Mouse (Mus musculus) T-helper 1 cell (primary cell): Measurements from ENCODE around the gene Lrig2.

ENCODE experiments used
- in situ Hi-C: fragments of 300-600 bp; cut with MboI, MseI; formaldehyde crosslinking; loops from one replicate; pipeline ENCODE4 v1.15.1; 2025; ENCODE audit warnings: high pct_unique_total_duplicates

Lrig2 gene

GRCm38 (mm10) chr3:104511538-104512423, at the start of gene Lrig2:
Gene Lrig2, minus strand, starts transcription at chr3:104511918.
- in situ Hi-C loops = loop anchor here (5.0 kb wide), 1 partner anchor 171 kb away; no protein-coding TSS in a partner anchor

GRCm38 (mm10) chr3:104556624-104557023, 44.9 kb upstream of the Lrig2 start:
- in situ Hi-C loops = no loop called here

- in situ Hi-C loops = no loop called here
These were observed 38.9 kb upstream of the Lrig2 start for GRCm38 (mm10) chr3:104550594-104550993.

- in situ Hi-C loops = no loop called here
These were observed 36.8 kb upstream of the Lrig2 start for GRCm38 (mm10) chr3:104548367-104549087.

DNA sequence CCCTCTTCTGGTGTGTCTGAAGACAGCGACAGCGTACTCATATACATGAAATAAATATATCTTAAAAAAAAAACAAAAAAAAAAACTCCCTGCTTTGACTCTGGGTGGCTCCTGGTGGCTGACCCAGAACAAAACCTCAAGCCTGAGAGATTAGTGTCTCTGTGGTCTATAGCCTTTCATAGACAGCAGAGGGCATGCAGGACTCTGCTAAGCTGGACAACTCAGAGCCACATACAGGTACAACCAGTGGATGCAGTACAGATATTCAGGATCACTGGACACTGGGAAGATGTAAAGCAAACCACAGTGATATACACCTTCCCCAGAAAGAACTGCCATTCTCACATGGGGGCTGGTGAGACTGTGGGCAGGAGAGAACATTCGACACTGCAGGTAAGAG, 32.1 kb upstream of the Lrig2 start:
- in situ Hi-C loops = no loop called here

DNA sequence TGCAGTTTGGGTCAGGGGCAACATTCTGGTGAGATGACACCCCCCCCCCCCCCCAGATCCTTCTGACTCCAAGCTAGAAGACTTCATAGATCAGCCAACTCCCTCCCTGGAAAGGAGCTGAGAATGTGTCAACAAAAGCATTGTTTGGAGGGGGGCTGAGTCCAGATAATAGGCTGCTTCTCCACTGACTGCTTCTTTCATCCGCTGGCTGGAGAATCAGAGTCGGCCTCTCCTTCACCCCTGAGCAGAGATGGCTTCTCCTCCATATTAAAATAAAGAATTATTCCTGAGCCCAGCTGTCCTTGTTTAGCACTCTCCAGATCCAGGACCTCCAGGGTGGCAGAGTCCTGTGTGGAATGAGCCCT, 30.3 kb upstream of the Lrig2 start:
- in situ Hi-C loops = no loop called here

- in situ Hi-C loops = no loop called here
These were observed 29.7 kb upstream of the Lrig2 start for GRCm38 (mm10) chr3:104541139-104542064.

DNA sequence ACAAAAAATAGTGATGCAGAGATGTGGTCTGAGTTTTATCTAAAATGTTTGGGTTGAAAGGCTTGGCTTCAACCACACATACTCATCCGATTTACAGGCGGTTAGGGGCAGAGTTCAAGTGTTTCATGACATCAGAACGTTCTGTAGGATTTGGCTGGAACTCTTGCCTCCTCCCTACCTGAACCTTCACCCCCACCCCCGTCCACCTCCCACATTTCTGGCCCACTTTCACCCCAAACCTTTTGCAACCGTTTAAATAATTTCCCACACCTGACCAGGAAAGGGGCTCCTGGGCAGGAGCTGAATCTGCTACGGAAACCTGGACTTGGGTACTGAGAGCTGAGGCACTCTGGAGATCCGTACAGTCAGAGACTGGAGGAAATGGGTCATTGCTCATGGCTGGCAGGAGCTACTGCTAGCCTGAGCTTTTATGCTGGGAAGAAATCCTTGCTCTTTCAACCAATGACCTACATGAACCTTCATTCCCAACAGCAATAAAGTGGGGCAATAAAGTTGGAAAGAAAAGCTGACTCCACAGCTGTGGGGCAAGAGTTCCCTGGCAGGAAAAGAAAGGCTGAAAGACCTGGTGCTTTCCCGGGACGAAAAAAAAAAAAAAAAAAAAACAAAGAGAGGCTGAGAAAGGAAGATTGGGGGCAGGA, 28.9 kb upstream of the Lrig2 start:
- in situ Hi-C loops = no loop called here

DNA sequence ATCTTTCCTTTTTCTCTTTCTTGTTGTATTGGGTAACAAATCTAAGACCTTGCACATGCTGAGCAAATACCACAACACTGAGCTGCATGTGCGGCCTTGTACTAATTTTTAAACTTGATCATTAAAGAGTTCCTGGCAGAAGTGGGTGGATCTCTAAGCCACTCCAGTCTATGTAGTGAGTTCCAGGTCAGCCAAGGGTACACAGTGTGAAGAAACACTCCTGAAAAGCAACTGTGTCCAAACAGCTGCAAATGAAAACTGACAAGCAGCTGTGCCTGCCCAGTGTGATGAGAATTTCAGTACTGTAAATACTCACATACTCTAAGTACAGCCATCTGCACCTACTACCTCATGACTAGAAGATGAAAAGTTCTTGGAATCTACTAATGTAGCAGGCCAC, 21.5 kb upstream of the Lrig2 start:
- in situ Hi-C loops = no loop called here

- in situ Hi-C loops = no loop called here
These were observed 14.6 kb upstream of the Lrig2 start for GRCm38 (mm10) chr3:104526115-104526882.

DNA sequence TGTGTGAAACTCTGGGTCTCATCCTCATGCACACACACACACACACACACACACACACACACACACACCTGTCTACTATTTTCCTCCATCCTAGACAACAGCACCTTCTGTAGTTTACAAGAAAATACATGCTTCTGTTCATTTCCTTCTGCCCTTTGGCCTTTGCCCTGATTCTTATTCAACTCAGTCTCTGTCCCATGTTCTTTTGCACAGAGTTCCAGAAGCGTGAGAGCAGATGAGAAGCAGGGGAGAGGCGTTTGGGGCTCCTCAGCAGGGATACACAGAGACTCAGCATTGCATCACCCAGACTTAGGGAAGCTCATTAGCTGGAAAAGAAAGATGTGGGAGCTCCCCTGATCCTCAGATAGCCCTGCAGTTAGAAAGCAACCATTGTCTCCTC, 13.8 kb upstream of the Lrig2 start:
- in situ Hi-C loops = no loop called here

GRCm38 (mm10) chr3:104525029-104525428, 13.3 kb upstream of the Lrig2 start:
- in situ Hi-C loops = no loop called here

DNA sequence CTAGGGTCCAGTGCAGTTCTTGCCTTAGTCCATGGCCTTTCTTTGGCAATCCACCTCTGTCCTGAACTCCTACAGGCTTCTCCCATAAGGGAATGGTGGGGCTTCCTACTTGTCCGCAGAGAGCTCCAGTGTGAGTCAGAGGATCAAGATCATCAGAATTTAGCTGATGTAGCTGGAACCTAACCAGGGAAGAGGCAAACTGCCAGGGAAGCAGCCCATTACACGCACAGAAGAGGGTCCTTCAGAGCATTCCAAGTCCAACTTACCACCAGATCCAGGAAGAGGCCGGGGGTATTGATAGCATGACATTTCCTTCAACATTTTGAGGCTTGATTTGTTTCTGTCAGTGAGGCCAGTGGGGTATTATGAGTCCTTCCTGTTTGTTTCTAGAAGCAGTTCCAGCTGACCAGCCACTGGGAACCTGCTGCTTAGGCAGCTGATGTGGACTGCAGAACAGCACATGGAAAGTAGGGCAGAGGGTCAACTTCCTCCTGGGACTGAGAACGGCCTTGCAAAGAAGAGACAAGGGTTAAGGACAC, 11.7 kb upstream of the Lrig2 start:
- in situ Hi-C loops = no loop called here

DNA sequence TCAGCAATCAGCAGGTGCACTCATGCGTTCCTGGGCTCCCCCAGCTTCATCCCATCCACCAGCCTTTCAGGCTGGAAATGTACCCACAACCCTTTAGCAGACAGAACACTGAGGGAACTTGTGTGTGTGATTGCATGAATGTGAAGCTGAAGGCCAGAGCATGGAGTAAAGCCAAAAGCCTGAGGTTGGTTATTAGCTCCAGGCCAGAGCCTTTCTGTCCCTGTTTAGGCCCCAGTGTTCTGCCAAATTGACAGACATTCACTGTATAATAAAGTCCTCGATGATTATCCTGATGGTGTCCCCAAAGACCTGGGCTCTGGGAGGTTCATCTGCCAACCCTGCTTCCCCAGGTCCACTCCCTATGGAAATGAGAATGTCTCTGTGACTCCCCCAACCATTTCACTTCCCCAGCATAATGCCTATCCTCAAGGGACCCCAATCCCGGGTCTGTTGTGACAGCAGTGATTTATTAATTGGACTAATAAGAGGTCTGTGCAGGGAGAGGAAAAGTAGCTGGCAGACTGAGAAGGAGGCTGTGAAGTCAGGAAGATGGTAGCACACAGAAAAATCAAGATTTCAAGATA, 9.7 kb upstream of the Lrig2 start:
- in situ Hi-C loops = no loop called here

DNA sequence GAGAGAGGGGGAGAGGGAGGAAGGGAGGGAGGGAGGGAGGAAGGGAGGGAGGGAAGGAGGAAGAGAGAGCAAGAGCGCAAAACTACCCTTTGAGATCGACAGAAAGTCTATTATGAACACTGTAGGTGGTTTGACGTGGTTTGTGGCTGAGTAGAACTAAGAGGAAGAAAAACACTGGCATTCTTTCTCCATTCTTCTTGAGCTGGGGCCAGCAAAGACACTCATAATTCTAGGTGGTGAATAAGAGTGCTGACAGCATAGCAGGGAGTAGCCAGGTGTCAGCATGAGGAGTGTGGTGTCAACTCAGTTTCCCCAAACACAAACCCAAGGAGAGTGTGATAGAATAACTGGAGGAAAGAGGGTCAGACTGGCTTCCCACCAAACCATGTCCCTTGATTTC, 8.8 kb upstream of the Lrig2 start:
- in situ Hi-C loops = no loop called here

- in situ Hi-C loops = no loop called here
These were observed 7.2 kb upstream of the Lrig2 start for GRCm38 (mm10) chr3:104518931-104519330.

DNA sequence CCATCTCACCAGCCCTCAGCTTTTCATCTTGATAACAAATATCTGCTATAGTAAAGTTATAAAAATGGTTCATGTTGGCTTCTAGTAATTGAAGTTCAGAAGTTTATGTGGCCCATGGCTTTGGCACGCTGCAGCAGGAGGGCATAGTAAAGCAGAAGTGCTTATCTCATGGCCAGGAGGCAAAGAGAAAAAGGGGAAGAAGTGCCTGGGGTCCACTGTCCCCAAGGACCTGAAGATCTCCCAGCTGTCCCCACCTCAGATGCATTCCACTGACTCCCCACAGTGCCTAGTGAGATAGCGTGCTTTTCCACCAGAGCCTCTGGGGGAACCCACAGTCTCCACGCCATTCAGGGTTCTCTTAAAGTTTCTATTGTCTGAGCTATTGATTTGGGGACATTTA, 6.7 kb upstream of the Lrig2 start:
- in situ Hi-C loops = no loop called here

- in situ Hi-C loops = no loop called here
These were observed 5.4 kb upstream of the Lrig2 start for GRCm38 (mm10) chr3:104517161-104517560.

DNA sequence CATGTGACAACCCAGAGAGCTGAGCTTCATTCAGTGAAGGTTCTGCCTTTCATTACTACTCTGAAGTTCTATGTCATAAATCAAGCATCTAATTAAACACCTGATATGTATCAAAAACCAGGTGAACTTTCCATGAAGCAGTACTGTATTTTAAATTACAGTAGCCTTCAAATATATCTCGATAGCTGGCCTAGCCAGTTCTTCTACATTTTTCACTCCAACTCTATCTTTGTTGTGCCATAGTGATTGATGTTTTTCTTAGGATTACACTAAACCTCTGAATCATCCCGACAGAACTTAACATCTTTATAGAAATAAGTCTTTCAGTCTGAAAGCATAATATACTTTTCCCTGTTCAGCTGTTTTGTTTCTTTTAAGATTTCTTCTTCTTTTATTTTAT, 2.8 kb upstream of the Lrig2 start:
- in situ Hi-C loops = loop anchor here (5.0 kb wide), 1 partner anchor 168 kb away; no protein-coding TSS in a partner anchor

- in situ Hi-C loops = loop anchor here (5.0 kb wide), 1 partner anchor 170 kb away; no protein-coding TSS in a partner anchor
These were observed 668 bp upstream of the Lrig2 start for GRCm38 (mm10) chr3:104512424-104512748.
